In the genomic region with DNA sequence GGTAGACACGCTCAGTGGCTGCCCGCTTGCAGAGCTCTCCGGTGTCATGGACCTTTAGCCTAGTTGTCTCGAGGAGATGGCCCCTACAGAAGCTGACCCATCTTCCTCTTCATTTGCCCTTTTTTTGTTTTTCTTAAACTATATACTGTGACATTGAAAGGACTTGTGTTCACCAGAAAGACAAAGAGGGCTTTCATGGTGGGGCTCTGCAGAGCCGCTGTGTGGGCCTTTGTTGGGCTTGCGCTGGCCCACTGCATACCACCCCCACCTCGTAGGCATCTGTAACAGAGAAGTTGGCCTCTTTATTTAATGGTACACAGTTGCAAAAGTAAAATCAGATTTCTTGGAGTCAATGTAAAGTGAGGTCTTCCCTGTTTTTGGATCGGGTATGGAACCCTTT, we compare ENCODE assay signal across 14 mouse cellular contexts. TPM values are rescaled to one million over a fixed set of nuclear protein-coding genes. Genes with fewer than 3 reads are reported as not detected.
DNase-seq lines count a peak whose midpoint lies in the region; ATAC-seq and TF ChIP-seq lines count a peak whose summit lies in the region.
"Had no signal": no experiment of that assay in that cellular context is flagged by ENCODE, and none has a peak within 500 bp of the region (broad histone marks: within the 10 kb centered on the region; RNA-seq: fewer than 3 reads in every experiment).

No protein-coding gene starts in this region.

- H3K4me1 ChIP-seq in cerebellum, adult 2 months (ENCODE audit: control insufficient read depth, insufficient read depth, low read length) = peaks cover 23% of the 10 kb centered on the region
- H3K4me1 ChIP-seq in limb, embryonic 13.5 days = peaks cover 17% of the 10 kb centered on the region
- peaks cover 15% of the 10 kb centered on the region for H3K4me1 ChIP-seq in kidney, embryonic 14.5 days (ENCODE audit: control insufficient read depth, insufficient read depth, low read length)

- peaks cover 63% of the 10 kb centered on the region for H3K36me3 ChIP-seq in limb, embryonic 13.5 days
- H3K36me3 ChIP-seq in kidney, embryonic 14.5 days (ENCODE audit: control insufficient read depth, insufficient read depth, low read length) = peaks cover 27% of the 10 kb centered on the region

- H3K4me2 ChIP-seq in limb, embryonic 13.5 days (replicated peaks) = no peak overlapping the region
- H3K4me2 ChIP-seq in kidney, embryonic 14.5 days (replicated peaks; ENCODE audit: low read depth, low read length) = no peak overlapping the region
- H3K4me2 ChIP-seq: liver, embryonic 13.5 days had no signal

- no peaks in the 10 kb centered on the region for H3K27me3 ChIP-seq in cerebellum, adult 2 months (ENCODE audit: control insufficient read depth, insufficient read depth, low read length)
- no peaks in the 10 kb centered on the region for H3K27me3 ChIP-seq in limb, embryonic 13.5 days
- no peaks in the 10 kb centered on the region for H3K27me3 ChIP-seq in kidney, embryonic 14.5 days (ENCODE audit: control insufficient read depth, insufficient read depth, low read length)
- H3K27me3 ChIP-seq: liver, embryonic 13.5 days; megakaryocyte, embryonic 14.5 days had no signal

- no peaks in the 10 kb centered on the region for H3K9me3 ChIP-seq in limb, embryonic 13.5 days
- H3K9me3 ChIP-seq in kidney, embryonic 14.5 days (ENCODE audit: control insufficient read depth, low read length) = no peaks in the 10 kb centered on the region
- H3K9me3 ChIP-seq: liver, embryonic 13.5 days; megakaryocyte, embryonic 14.5 days had no signal

- no peak overlapping the region for H3K4me3 ChIP-seq in cerebellum, adult 2 months (replicated peaks; ENCODE audit: insufficient read depth, low read depth, low read length)
- no peak overlapping the region for H3K4me3 ChIP-seq in limb, embryonic 13.5 days
- no peak overlapping the region for H3K4me3 ChIP-seq in kidney, embryonic 14.5 days (ENCODE audit: low read length)
- H3K4me3 ChIP-seq: liver, embryonic 13.5 days; megakaryocyte, embryonic 14.5 days had no signal

- H3K9ac ChIP-seq in limb, embryonic 13.5 days = 0 out of 2 replicates have a peak overlapping the region, but pooled peaks have one; percentile 8
- no peak overlapping the region for H3K9ac ChIP-seq in kidney, embryonic 14.5 days (ENCODE audit: low read depth, low read length)
- H3K9ac ChIP-seq: liver, embryonic 13.5 days had no signal

- TF ChIP-seq CTCF in cerebellum, adult 2 months (IDR thresholded peaks at IDR 0.05; ENCODE audit: borderline replicate concordance, insufficient read depth, low read depth, low read length) = no peak

- H3K27ac ChIP-seq in cerebellum, adult 2 months (ENCODE audit: insufficient read depth, low read length) = peak overlapping the region; percentile 17; the same call in 1 of the 2 replicates
- H3K27ac ChIP-seq in limb, embryonic 13.5 days = peak overlapping the region; percentile 48; the same call in 1 of the 2 replicates
- no peak overlapping the region for H3K27ac ChIP-seq in kidney, embryonic 14.5 days (ENCODE audit: low read depth, low read length)
- H3K27ac ChIP-seq: liver, embryonic 13.5 days had no signal

- no peak for DNase-seq in cerebellum, adult 2 months
- no peak for DNase-seq in cerebellum, postnatal 36 days
- DNase-seq in retina, postnatal 1 day = peak; percentile 58
- DNase-seq in retina, embryonic 14.5 days (ENCODE audit: low spot score) = no peak
- peak; percentile 44 for DNase-seq in telencephalon, adult 2 months (ENCODE audit: low read depth, low spot score)
- no peak for DNase-seq in thymus, postnatal 10 days (ENCODE audit: low spot score in 2 of 2)
- DNase-seq: gastrocnemius, postnatal 10 days; heart, postnatal 10 days; liver, embryonic 13.5 days; thymus, postnatal 36 days had no signal

- 66% methylated on average over 8 of the region's 8 CpGs for WGBS in cerebellum, adult 2 months
- WGBS in limb, embryonic 13.5 days = 72% methylated on average over 8 of the region's 8 CpGs
- 53% methylated on average over 8 of the region's 8 CpGs for WGBS in kidney, embryonic 14.5 days

- no peak for TF ChIP-seq POLR2A in cerebellum, adult 2 months (IDR thresholded peaks at IDR 0.05; ENCODE audit: borderline replicate concordance, insufficient read depth, low read length)

- ATAC-seq in limb, embryonic 13.5 days (ENCODE audit: low FRiP score, low read depth) = no peak
- ATAC-seq in kidney, embryonic 14.5 days (ENCODE audit: low FRiP score, low TSS enrichment) = no peak
- ATAC-seq: activated CD4-positive, CD25-positive, alpha-beta regulatory T cell, adult 4 months had no signal

RNA-seq across cellular contexts. Expression of gene Eif4g3, which starts 44.3 kb away (rescaled TPM):
- polyA plus RNA-seq in cerebellum, adult 2 months (2012; rRNA removed) = 156 and 160 TPM in 2 replicates
- 38.4 and 38.6 TPM in 2 replicates for polyA plus RNA-seq in limb, embryonic 13.5 days (2015; fragmentation: Nextera tagmentation; extraction: Ambion mirVana)
- polyA plus RNA-seq in kidney, embryonic 14.5 days (2014; fragmentation: Nextera tagmentation; extraction: Ambion mirVana) = 35.6 and 55.9 TPM in 2 replicates

Comparison
In these comparisons a context has a peak if more than half of its experiments do, and no peak if none do; other contexts are left out.
1. DNase-seq: peak in retina, postnatal 1 day (single experiment) and telencephalon, adult 2 months (single experiment); none in cerebellum, adult 2 months (0 of 2), cerebellum, postnatal 36 days (0 of 2), retina, embryonic 14.5 days (single experiment) and thymus, postnatal 10 days (0 of 2).